Mouse (Mus musculus) forebrain, embryonic 14.5 days (tissue): ENCODE measurements around the gene Plpp1. TPM values are rescaled to one million over a fixed set of nuclear protein-coding genes. Genes with fewer than 3 reads are reported as not detected.

Experiments
- ATAC-seq: fragments of 200-750 bp; cut with Nextera tagmentation; 2 replicates; pipeline ENCODE4 v1.8.0; 2017; ENCODE audit warnings: mild to moderate bottlenecking, moderate library complexity
- DNase-seq: peaks from one replicate; pipeline ENCODE4 v3.0.0-alpha.2; 2015; ENCODE audit warnings: low spot score
- H3K27ac ChIP-seq: fragments of 300-500 bp; sonication (generic); 2 replicates; pipeline ENCODE4 v1.5.1; 2014; ENCODE audit warnings: low read depth, mild to moderate bottlenecking, control low read depth, low read length, moderate library complexity
- H3K27me3 ChIP-seq: fragments of 300-500 bp; sonication (generic); replicated peaks from 2 replicates; pipeline ENCODE4 v1.6.1; 2014; ENCODE audit warnings: low read length, control low read depth, mixed read lengths; ENCODE audit not compliant: control insufficient read depth, insufficient read depth
- H3K36me3 ChIP-seq: fragments of 300-500 bp; sonication (generic); 2 replicates; pipeline ENCODE4 v1.6.1; 2014; ENCODE audit warnings: low read length, control low read depth; ENCODE audit not compliant: control insufficient read depth, insufficient read depth
- H3K4me1 ChIP-seq: fragments of 300-500 bp; sonication (generic); 2 replicates; pipeline ENCODE4 v1.6.1; 2014; ENCODE audit warnings: antibody characterized with exemption, low read length, control low read depth; ENCODE audit not compliant: control insufficient read depth, insufficient read depth
- H3K4me2 ChIP-seq: fragments of 300-500 bp; sonication (generic); 2 replicates; pipeline ENCODE4 v1.6.1; 2014; ENCODE audit warnings: mild to moderate bottlenecking, control low read depth, low read length
- H3K4me3 ChIP-seq: fragments of 300-500 bp; sonication (generic); 2 replicates; pipeline ENCODE4 v1.5.1; 2014; ENCODE audit warnings: low read depth, low read length, control low read depth
- H3K9ac ChIP-seq: fragments of 300-500 bp; sonication (generic); 2 replicates; pipeline ENCODE4 v1.6.1; 2014; ENCODE audit warnings: mild to moderate bottlenecking, low read length, control low read depth, moderate library complexity
- H3K9me3 ChIP-seq: fragments of 300-500 bp; sonication (generic); replicated peaks from 2 replicates; pipeline ENCODE4 v1.6.1; 2016; ENCODE audit warnings: low read length, control low read depth, mixed read lengths; ENCODE audit not compliant: control insufficient read depth
- WGBS: fragments of 180-500 bp; shearing (Covaris S2); extraction: QIAGEN DNeasy Blood & Tissue Kit; methylation state at CpG from one replicate; pipeline ENCODE4 v1.1.7; 2014; 5-methylcytosine and 5-hydroxymethylcytosine counted together
- polyA plus RNA-seq: library from polyadenylated mRNA; unstranded; fragments of >200 nt; fragmentation: Nextera tagmentation; extraction: Ambion mirVana; gene quantifications from 2 replicates; pipeline ENCODE4 v1.2.1, GENCODE M21; 2014

Gene Plpp1
- polyA plus RNA-seq, 1 experiment from 2014 or later, result 39.5 TPM

DNA sequence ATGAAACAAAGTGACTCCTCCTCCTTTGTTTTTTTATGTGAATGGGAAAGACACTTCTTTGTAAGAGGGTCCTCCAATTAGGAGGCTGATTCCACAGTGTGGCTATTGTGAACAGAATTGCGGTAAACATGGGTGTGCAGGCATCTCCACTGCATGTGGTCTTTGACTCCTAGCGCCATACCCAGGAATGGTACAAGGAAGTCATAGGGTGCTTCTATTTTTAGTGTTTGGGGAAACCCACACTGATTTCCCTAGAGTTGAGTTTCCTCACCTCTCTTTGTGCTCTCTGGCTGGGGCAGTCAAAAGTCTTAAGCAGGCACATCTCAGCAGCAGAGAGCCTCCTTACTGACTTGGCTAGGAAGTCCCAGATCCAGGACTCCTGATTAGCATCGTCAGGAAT, 14.4 kb upstream of the Plpp1 start:
- Histone ChIP-seq H3K4me2 (no peak overlapping the region), H3K4me3 (no peak overlapping the region), H3K27me3 (no peaks in the 10 kb centered on the region), H3K9me3 (no peaks in the 10 kb centered on the region), H3K27ac (no peak overlapping the region), H3K36me3 (no peaks in the 10 kb centered on the region), H3K9ac (no peak overlapping the region), H3K4me1 (no peaks in the 10 kb centered on the region)
- WGBS, result 25% methylated on average over 3 of the region's 3 CpGs
- ATAC-seq (no peak), DNase-seq (no peak)

DNA sequence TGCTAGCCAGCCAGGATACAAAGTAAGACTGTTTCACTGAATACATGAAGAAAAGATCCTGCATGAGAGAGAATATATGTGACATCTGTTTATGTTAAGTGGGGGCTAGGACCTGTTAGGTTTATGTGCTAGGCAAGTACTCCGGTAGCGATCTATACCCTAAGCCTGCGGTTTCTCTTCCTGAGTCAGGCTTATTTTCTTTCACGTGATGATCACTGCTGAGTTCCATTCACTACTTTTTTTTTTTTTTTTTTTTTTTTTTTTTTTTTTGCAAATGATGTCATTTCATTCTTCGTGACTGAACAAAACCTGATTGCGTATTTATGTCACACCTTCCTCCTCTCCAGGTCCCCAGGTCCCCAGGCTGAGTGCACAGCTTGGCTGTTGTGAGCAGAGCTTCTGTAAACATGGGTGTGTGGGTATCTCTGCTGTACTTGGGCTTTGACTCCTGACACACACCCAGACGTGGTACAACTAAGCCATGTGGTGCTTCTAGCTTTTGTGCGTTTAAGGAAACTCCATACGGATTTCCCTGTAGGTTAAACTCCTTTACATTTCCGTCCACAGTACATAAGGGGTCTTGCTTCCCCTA, 13.6 kb upstream of the Plpp1 start:
- H3K27ac ChIP-seq, result no peak overlapping the region
- no peak for DNase-seq
- ATAC-seq, result no peak
- no peaks in the 10 kb centered on the region for H3K4me1 ChIP-seq
- H3K9ac ChIP-seq, result no peak overlapping the region
- H3K4me2 ChIP-seq, result no peak overlapping the region
- no peak overlapping the region for H3K4me3 ChIP-seq
- H3K36me3 ChIP-seq, result no peaks in the 10 kb centered on the region
- no peaks in the 10 kb centered on the region for H3K9me3 ChIP-seq
- no peaks in the 10 kb centered on the region for H3K27me3 ChIP-seq
- WGBS, result 76% methylated on average over 10 of the region's 10 CpGs

DNA sequence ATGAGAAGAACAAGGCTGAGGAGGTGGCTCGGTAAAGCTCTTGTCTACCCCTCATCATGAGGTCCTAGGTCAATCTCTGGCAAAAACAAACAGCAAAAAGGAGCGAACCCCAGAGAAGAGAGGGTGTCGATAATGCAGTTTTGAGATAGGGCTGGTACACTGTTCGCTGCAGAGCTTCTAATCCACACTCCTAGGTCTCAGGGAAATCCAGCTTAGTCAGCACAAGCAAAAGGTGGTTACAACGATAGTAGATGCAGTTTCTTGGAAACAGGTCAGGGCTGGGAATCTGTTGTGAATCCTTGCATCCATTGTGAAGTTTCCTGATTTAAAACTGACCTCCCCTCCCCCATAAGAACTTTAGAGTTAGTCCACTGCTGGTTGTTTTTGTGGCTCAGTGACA, 9.8 kb upstream of the Plpp1 start:
- no peaks in the 10 kb centered on the region for H3K9me3 ChIP-seq
- no peak overlapping the region for H3K4me3 ChIP-seq
- H3K4me2 ChIP-seq, result no peak overlapping the region
- DNase-seq, result no peak
- no peaks in the 10 kb centered on the region for H3K4me1 ChIP-seq
- no peak overlapping the region for H3K27ac ChIP-seq
- H3K9ac ChIP-seq, result no peak overlapping the region
- ATAC-seq, result no peak
- H3K27me3 ChIP-seq, result no peaks in the 10 kb centered on the region
- 80% methylated on average over 5 of the region's 5 CpGs for WGBS
- H3K36me3 ChIP-seq, result no peaks in the 10 kb centered on the region

DNA sequence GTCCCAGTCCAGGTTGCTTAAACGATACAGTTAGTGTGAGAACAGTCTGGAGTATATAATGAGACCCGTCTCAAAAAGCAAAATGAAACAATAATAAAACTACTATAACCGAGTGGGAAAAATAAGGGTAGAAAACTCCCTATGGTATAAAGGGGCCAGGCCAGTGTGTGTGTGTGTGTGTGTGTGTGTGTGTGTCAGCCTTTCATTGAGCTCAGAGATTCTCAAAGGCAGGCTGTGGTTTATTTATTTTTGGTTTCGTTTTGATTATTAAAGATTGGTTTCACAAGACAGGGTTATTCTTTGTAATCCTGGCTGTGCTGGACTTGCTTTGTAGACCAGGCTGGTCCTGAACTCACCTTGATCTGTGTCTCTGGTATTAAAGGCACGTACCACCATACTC, 8.7 kb upstream of the Plpp1 start:
- no peaks in the 10 kb centered on the region for H3K9me3 ChIP-seq
- no peak for ATAC-seq
- H3K4me3 ChIP-seq, result no peak overlapping the region
- no peak for DNase-seq
- H3K36me3 ChIP-seq, result no peaks in the 10 kb centered on the region
- H3K27ac ChIP-seq, result no peak overlapping the region
- 80% methylated on average over 5 of the region's 5 CpGs for WGBS
- no peak overlapping the region for H3K9ac ChIP-seq
- H3K4me2 ChIP-seq, result no peak overlapping the region
- H3K27me3 ChIP-seq, result no peaks in the 10 kb centered on the region
- H3K4me1 ChIP-seq, result no peaks in the 10 kb centered on the region

DNA sequence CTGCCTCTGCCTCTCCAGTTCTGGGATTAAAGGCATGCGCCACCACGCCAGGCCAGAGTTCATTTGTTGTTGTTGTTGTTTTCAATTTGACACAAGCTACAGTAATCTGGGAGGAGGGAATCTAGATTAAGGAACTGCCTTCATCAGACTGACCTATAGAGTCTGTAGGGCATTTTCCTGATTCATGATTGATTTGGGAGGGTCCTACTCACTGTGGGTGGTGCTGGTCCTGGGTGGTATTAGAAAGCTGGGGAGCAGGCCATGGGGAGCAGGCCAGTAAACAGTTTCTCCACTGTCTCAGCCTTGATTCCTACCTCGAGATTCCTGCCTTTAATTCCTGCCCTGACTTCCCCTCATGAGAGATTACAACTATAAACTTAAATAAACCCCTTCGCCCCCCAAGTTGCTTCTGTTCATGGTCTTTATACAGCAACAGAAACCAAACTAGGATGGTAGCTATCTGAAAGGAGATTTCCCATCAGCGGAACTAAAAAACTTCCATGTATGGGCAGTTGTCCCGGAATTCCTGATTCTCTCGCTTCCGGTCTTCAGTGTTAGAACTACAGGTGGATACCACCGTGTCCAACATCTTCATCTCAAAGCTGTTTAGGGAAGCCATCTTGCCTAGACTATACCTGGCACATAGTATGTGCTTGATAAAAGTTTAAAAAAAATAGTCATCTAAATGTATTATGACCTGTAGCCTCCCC, 2.2 kb upstream of the Plpp1 start:
- H3K9ac ChIP-seq, result no peak overlapping the region
- no peaks in the 10 kb centered on the region for H3K36me3 ChIP-seq
- H3K4me1 ChIP-seq, result peaks cover 3% of the 10 kb centered on the region; the same call in 1 of the 2 replicates
- no peaks in the 10 kb centered on the region for H3K9me3 ChIP-seq
- 97% methylated on average over 9 of the region's 9 CpGs for WGBS
- ATAC-seq, result no peak
- no peak overlapping the region for H3K4me2 ChIP-seq
- DNase-seq, result no peak
- no peak overlapping the region for H3K4me3 ChIP-seq
- H3K27ac ChIP-seq, result no peak overlapping the region
- no peaks in the 10 kb centered on the region for H3K27me3 ChIP-seq

DNA sequence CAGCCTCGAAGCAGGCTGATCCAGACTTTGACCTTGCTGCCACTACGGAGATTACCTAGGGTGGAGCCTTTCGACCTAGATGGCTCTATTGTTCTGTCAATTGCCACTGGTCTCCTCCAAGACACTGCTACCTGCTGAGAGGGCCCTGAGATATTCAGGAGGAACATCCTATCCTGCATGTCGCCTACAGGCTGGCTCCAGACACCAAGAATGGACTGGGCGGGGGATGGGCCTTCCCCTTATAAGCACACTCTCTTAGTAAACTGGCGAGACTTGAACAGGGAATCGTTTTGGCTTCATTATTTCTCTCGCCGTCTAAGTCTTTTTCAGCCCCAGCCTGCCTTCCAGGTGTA, 1.7 kb upstream of the Plpp1 start:
- H3K27ac ChIP-seq, result no peak overlapping the region
- no peak overlapping the region for H3K4me3 ChIP-seq
- no peaks in the 10 kb centered on the region for H3K36me3 ChIP-seq
- no peaks in the 10 kb centered on the region for H3K27me3 ChIP-seq
- DNase-seq (no peak), ATAC-seq (no peak)
- no peak overlapping the region for H3K4me2 ChIP-seq
- WGBS, result 77% methylated on average over 9 of the region's 9 CpGs
- no peaks in the 10 kb centered on the region for H3K9me3 ChIP-seq
- peaks cover 3% of the 10 kb centered on the region; the same call in 1 of the 2 replicates for H3K4me1 ChIP-seq
- H3K9ac ChIP-seq, result no peak overlapping the region

DNA sequence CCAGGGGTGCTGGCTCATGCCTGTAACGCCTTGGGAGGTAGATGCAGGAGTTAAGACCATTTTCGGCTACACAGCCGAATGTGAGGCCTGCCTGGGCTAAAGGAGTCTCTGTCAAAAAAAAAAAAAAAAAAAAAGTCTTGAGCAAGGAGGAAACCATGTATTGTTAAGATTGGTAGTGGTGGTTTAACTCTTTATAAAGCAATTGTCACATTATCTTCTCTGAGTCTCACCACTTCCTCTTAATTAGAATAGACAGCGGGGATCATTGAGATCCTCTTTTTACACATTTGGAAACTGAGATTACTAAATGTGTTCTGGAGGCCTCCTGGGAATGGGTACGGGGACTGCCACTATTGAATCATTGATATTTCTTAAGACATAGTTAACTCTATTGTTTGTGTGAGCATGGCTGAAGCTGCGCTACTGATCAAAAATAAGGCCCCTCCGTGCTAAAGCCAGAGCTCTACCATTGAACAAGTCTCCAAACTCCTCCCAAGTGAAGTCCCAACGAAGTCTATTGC, 811 bp upstream of the Plpp1 start:
- Histone ChIP-seq H3K9ac (no peak overlapping the region), H3K4me1 (peaks cover 3% of the 10 kb centered on the region; the same call in 1 of the 2 replicates), H3K36me3 (no peaks in the 10 kb centered on the region), H3K27me3 (no peaks in the 10 kb centered on the region), H3K4me3 (no peak overlapping the region), H3K27ac (no peak overlapping the region), H3K4me2 (no peak overlapping the region), H3K9me3 (no peaks in the 10 kb centered on the region)
- ATAC-seq (no peak), DNase-seq (no peak)
- WGBS, result 74% methylated on average over 8 of the region's 8 CpGs

DNA sequence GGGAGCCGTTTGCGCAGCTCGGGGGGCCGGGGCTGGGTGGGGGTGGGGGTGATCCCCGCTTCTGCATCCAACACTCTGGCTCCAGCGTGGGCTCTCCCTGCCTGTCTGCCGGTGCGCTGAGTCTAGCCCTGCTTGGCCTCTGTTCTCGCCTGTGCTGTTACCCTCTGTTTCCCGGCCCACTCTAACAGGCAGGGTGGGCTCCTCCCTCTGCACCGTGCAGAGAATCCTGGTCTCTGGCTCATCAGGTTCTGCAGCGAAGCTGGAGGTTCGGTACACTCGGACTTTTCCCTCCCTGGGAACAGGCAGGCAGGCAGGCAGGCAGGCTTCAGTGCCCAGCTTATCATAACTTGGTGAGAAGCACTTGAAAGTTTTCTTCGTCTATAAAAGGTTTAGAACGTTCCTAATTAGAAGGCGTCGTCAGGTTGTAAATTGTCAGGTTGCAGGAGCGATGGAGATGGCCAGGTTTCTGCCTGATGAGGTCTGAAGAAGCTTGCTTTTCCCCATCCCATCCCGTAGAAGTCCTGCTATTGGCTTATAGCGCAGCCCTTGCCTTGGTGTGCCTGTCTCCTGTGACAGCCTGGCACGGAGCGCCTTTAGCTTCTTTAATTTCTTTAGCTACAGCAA, 901 bp downstream of the Plpp1 start:
- Histone ChIP-seq H3K4me1 (peaks cover 3% of the 10 kb centered on the region; the same call in 1 of the 2 replicates), H3K27me3 (no peaks in the 10 kb centered on the region), H3K4me3 (peak overlapping the region; percentile 83), H3K36me3 (0 out of 2 replicates have a peak, but pooled peaks cover 4% of the 10 kb centered on the region), H3K9me3 (no peaks in the 10 kb centered on the region), H3K27ac (peak overlapping the region; percentile 93), H3K9ac (peak overlapping the region; percentile 86), H3K4me2 (peak overlapping the region; percentile 71)
- peak; percentile 41 for DNase-seq
- ATAC-seq, result peak; percentile 74
- WGBS, result under 1% methylated on average over 23 of the region's 23 CpGs

DNA sequence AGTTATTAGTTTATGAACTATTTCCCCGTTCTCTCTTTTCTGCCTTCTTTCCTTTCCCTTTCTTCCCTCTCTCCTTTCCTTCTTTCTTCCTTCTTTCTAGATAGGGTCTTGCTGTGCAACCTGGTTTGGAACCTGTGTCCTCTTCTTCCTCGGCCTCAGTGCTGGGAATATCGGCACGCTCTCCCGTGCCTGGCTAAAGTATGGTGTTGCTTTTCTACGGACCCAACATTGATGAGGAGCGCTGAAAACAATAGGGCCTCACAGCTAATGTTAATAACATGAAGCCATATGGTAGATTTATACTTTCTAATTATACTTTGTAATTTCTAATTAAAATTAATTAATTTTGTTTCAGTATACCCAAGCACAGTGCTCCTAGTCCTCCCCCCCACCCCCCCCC, 2.5 kb downstream of the Plpp1 start:
- no peaks in the 10 kb centered on the region for H3K27me3 ChIP-seq
- WGBS, result 68% methylated on average over 7 of the region's 7 CpGs
- DNase-seq, result no peak
- H3K4me1 ChIP-seq, result peaks cover 3% of the 10 kb centered on the region; the same call in 1 of the 2 replicates
- no peak overlapping the region for H3K9ac ChIP-seq
- no peak for ATAC-seq
- no peak overlapping the region for H3K27ac ChIP-seq
- H3K36me3 ChIP-seq, result 0 out of 2 replicates have a peak, but pooled peaks cover 4% of the 10 kb centered on the region
- no peak overlapping the region for H3K4me2 ChIP-seq
- no peak overlapping the region for H3K4me3 ChIP-seq
- no peaks in the 10 kb centered on the region for H3K9me3 ChIP-seq
